Mouse (Mus musculus) limb, embryonic 14.5 days (tissue): Measurements from ENCODE around the gene Polr2a. TPM values are rescaled to one million over a fixed set of nuclear protein-coding genes. Genes with fewer than 3 reads are reported as not detected.

ENCODE experiments used
- ATAC-seq: fragments of 200-750 bp; cut with Nextera tagmentation; 2 replicates; pipeline ENCODE4 v1.8.0; 2017; ENCODE audit warnings: low read depth, moderate number of reproducible peaks, moderate TSS enrichment; ENCODE audit not compliant: low FRiP score
- DNase-seq: peaks from one replicate; pipeline ENCODE4 v3.0.0-alpha.2; 2015; ENCODE audit warnings: low spot score
- H3K27ac ChIP-seq: fragments of 300-500 bp; sonication (generic); replicated peaks from 2 replicates; pipeline ENCODE4 v1.5.1; 2014; ENCODE audit warnings: low read depth, mild to moderate bottlenecking, low read length, moderate library complexity, mixed read lengths
- H3K27me3 ChIP-seq: fragments of 300-500 bp; sonication (generic); 2 replicates; pipeline ENCODE4 v1.6.1; 2014; ENCODE audit warnings: low read length, mixed read lengths; ENCODE audit not compliant: control insufficient read depth, insufficient read depth
- H3K36me3 ChIP-seq: fragments of 300-500 bp; sonication (generic); 2 replicates; pipeline ENCODE4 v1.6.1; 2014; ENCODE audit warnings: mild to moderate bottlenecking, low read length, moderate library complexity, mixed read lengths; ENCODE audit not compliant: control insufficient read depth, insufficient read depth
- H3K4me1 ChIP-seq: fragments of 300-500 bp; sonication (generic); 2 replicates; pipeline ENCODE4 v1.6.1; 2014; ENCODE audit warnings: antibody characterized with exemption, low read length, mixed read lengths; ENCODE audit not compliant: control insufficient read depth, insufficient read depth
- H3K4me2 ChIP-seq: fragments of 300-500 bp; sonication (generic); replicated peaks from 2 replicates; pipeline ENCODE4 v1.6.1; 2014; ENCODE audit warnings: low read depth, mild to moderate bottlenecking, low read length, moderate library complexity; ENCODE audit not compliant: severe bottlenecking
- H3K4me3 ChIP-seq: fragments of 300-500 bp; sonication (generic); replicated peaks from 2 replicates; pipeline ENCODE4 v1.5.1; 2014; ENCODE audit warnings: low read length
- H3K9ac ChIP-seq: fragments of 300-500 bp; sonication (generic); 2 replicates; pipeline ENCODE4 v1.6.1; 2014; ENCODE audit warnings: mild to moderate bottlenecking, low read depth, low read length, moderate library complexity; ENCODE audit not compliant: severe bottlenecking
- H3K9me3 ChIP-seq: fragments of 300-500 bp; sonication (generic); 2 replicates; pipeline ENCODE4 v1.6.1; 2016; ENCODE audit warnings: low read length; ENCODE audit not compliant: control insufficient read depth
- POLR2A ChIP-seq: fragments of 200-500 bp; IDR thresholded peaks from 2 replicates; pipeline ENCODE4 v1.8.0; 2012; ENCODE audit warnings: inconsistent platforms, mild to moderate bottlenecking, moderate library complexity, borderline replicate concordance; ENCODE audit not compliant: insufficient read depth, insufficient read length; ENCODE audit errors: extremely low read depth
- WGBS: fragments of 180-500 bp; shearing (Covaris S2); extraction: QIAGEN DNeasy Blood & Tissue Kit; methylation state at CpG from one replicate; pipeline ENCODE4 v1.1.7; 2014; 5-methylcytosine and 5-hydroxymethylcytosine counted together
- polyA plus RNA-seq, 2 experiments: library from polyadenylated mRNA; depleted of rRNA in 1 of 2; stranded (reverse) in 1 of 2; unstranded in 1 of 2; fragments of >200 nt; fragmentation: Nextera tagmentation in 1 of 2; extraction: Ambion mirVana in 1 of 2; gene quantifications; 2 replicates each; pipeline versions ENCODE4 v1.2.1 to v1.2.3; 2012 to 2014

Polr2a gene
- polyA plus RNA-seq, 2 experiments: 40.7 to 76.6 TPM

- Histone ChIP-seq H3K9me3 (no peaks in the 10 kb centered on the region), H3K27me3 (peaks cover 39% of the 10 kb centered on the region), H3K36me3 (no peaks in the 10 kb centered on the region), H3K4me3 (peak overlapping the region; percentile 61), H3K9ac (peak overlapping the region; percentile 57), H3K4me2 (peak overlapping the region; percentile 94), H3K4me1 (peaks cover 56% of the 10 kb centered on the region), H3K27ac (peak overlapping the region; percentile 74)
- WGBS: 1% methylated on average over 31 of the region's 36 CpGs
- ATAC-seq: peak; percentile 64
- DNase-seq: peak; percentile 80
- no peak for TF ChIP-seq POLR2A
Observed at GRCm38 (mm10) chr11:69800392-69801197, 42.2 kb upstream of the Polr2a start.

DNA sequence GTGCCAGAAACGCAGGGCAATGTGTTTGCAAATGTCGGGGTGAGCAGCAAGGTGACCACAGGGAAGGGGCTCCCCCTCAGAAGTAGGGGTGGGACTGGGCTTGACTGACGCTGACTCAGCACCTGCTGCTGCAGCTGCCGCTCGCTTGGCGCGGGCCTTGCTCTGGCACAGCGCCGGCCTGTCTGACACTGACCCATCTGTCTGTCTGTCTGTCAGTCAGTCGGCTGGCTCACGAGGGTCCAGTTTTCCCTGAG, 41.6 kb upstream of the Polr2a start:
- Histone ChIP-seq H3K27ac (peak overlapping the region; percentile 74; the same call in 1 of the 2 replicates), H3K36me3 (no peaks in the 10 kb centered on the region), H3K9ac (peak overlapping the region; percentile 57; the same call in 1 of the 2 replicates), H3K4me1 (peaks cover 54% of the 10 kb centered on the region), H3K4me2 (peak overlapping the region; percentile 94), H3K27me3 (peaks cover 34% of the 10 kb centered on the region), H3K4me3 (peak overlapping the region; percentile 61), H3K9me3 (no peaks in the 10 kb centered on the region)
- whole genome bisulfite sequencing: 0% methylated on average over 11 of the region's 11 CpGs
- DNase-seq (peak; percentile 42), ATAC-seq (no peak)
- no peak for TF ChIP-seq POLR2A

DNA sequence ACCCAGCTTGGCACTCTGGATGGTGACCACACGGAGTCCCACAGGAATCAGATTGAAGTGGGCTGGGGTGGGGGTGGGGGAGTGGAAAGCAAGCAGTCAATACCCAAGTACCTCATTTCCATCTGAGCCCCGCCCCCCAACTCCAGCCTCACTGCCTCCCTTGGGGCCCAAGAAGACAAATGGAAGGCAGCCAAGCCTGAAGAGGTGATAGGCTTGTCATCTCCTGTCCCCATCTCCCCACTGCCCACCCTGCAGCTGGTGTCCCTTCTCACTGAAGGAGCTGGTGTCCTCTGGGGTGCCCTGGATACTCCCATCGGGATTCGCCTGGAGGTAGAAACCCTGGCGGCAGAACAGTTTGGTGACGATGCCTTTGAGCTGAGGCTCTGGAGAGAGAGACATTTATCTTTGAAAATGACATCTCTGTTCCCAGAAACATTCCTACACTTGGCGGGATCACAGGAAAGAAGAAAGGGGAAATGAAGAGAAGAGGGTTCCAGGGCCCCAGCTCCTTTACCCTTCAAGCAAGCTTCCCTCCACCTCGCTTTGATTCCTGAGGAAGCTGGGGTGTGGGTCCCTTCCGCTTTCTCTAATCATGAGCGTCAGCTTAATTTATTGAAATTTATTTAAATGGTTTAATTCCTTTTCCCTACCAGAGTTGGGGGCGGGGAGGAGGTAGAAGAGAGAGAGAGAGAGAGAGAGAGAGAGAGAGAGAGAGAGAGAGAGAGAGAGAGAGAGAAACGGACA, 41.1 kb upstream of the Polr2a start:
- peaks cover 29% of the 10 kb centered on the region for H3K27me3 ChIP-seq
- DNase-seq (peak; percentile 19), ATAC-seq (no peak)
- no peak overlapping the region for H3K9ac ChIP-seq
- H3K9me3 ChIP-seq: no peaks in the 10 kb centered on the region
- no peak for TF ChIP-seq POLR2A
- peak overlapping the region; percentile 74; the same call in 1 of the 2 replicates for H3K27ac ChIP-seq
- H3K4me3 ChIP-seq: peak overlapping the region; percentile 61
- 27% methylated on average over 12 of the region's 12 CpGs for WGBS
- H3K4me2 ChIP-seq: peak overlapping the region; percentile 94
- H3K36me3 ChIP-seq: no peaks in the 10 kb centered on the region
- peaks cover 49% of the 10 kb centered on the region for H3K4me1 ChIP-seq

DNA sequence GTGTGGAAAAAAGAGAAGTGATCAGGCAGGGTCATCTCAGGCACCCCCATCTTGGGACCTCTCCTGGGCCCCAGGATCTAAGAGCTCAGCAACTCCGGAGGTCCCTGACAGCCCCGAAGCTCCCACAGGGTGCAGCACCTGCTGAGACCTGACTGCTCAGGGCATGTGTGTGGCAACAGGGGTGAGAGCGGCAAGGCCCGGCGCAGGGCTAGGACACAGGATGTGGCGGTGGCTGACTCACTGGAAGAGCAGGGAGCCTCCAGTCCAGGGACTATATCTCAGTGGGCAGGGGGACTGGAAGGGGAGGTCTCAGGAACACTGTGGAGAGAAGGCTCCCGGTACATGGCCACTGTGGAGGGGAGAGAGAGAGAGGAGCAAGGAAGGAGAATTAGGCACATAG, 39.5 kb upstream of the Polr2a start:
- Histone ChIP-seq H3K9me3 (no peaks in the 10 kb centered on the region), H3K9ac (no peak overlapping the region), H3K27ac (no peak overlapping the region), H3K36me3 (no peaks in the 10 kb centered on the region), H3K4me1 (peaks cover 32% of the 10 kb centered on the region), H3K4me2 (no peak overlapping the region), H3K4me3 (no peak overlapping the region), H3K27me3 (peaks cover 12% of the 10 kb centered on the region)
- no peak for TF ChIP-seq POLR2A
- DNase-seq (no peak), ATAC-seq (no peak)
- WGBS: 71% methylated on average over 7 of the region's 7 CpGs

DNA sequence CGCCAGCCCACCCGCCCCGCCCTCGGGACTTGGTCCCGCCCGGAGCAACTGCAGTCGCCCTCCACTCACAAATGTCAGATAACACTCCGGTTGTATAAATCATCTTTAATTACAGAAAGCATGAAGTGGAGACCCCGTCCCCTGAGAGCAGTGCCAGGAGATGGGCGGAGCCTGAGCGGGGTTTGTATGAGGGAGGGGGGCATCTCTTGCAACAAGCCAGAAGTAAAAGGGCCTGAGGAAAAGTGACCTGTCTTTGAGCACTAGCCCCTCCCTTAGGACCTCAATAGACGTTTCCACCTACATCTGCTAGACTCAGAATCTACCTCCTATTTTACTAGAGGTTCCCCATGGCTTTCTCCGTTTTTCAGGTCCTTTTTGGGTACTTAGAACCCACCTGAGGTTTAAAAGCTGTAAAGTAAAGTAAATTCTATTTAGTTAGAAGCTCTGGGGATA, 37.6 kb upstream of the Polr2a start:
- Histone ChIP-seq H3K4me1 (peaks cover 16% of the 10 kb centered on the region), H3K27me3 (no peaks in the 10 kb centered on the region), H3K9me3 (no peaks in the 10 kb centered on the region), H3K27ac (no peak overlapping the region), H3K36me3 (no peaks in the 10 kb centered on the region), H3K4me2 (peak overlapping the region; percentile 91), H3K9ac (peak overlapping the region; percentile 52; the same call in 1 of the 2 replicates), H3K4me3 (peak overlapping the region; percentile 48)
- no peak for TF ChIP-seq POLR2A
- WGBS: 2% methylated on average over 13 of the region's 13 CpGs
- DNase-seq: no peak
- no peak for ATAC-seq
